Mouse (Mus musculus) gastrocnemius, adult 18-20 months (tissue): ENCODE results near the gene Cyp4a32. TPM values are rescaled to one million over a fixed set of nuclear protein-coding genes. Genes with fewer than 3 reads are reported as not detected.
"Not testable (repeated sequence)": the region's sequence is repeated elsewhere in the genome, so short reads cannot be mapped to it uniquely, and the experiment has no call there.

Experiments used
- DNase-seq: peaks from one replicate; pipeline ENCODE4 v3.0.0; 2021; ENCODE audit warnings: low spot score
- long read RNA-seq, 2 experiments: library from polyadenylated mRNA; stranded (forward); transcript quantifications; one replicate each; pipeline ENCODE4 v2.0.0; 2021
- total RNA-seq, 2 experiments: library from RNA; stranded (reverse); gene quantifications; 2 replicates each; pipeline ENCODE4 v1.2.3; 2021

Cyp4a32 gene
- not detected for total RNA-seq
- long read RNA-seq, experiment 1 = 0 reads
- long read RNA-seq, experiment 2 = 0 reads

- not testable (repeated sequence) for DNase-seq
Observed at GRCm38 (mm10) chr4:115600611-115601010, at the start of gene Cyp4a32. Gene Cyp4a32, plus strand, starts transcription at chr4:115600969.

GRCm38 (mm10) chr4:115552726-115553125, 48.0 kb upstream of the Cyp4a32 start:
- DNase-seq = no peak

- DNase-seq = no peak
Observed at GRCm38 (mm10) chr4:115555513-115555912, 45.3 kb upstream of the Cyp4a32 start.

- no peak for DNase-seq
Observed at GRCm38 (mm10) chr4:115557861-115558561, 42.8 kb upstream of the Cyp4a32 start.

DNA sequence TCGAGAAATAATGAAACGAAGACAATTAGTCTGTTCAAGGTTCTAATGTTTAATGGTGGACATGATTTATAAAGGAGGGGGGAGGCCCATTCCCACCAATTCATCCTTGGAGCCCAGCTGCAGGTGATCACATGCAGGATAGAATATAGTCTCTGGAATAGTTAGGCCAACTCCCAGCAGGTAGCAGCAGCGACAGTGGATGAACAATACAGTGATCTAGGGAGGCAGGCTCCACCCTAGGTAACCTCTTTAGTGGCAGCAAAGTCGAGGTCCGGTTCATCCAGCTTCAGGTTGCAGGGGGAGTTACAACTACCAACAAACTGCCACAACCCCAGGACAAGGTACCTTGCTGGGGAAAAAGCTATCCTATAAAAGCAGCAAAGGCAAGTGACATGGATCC, 39.5 kb upstream of the Cyp4a32 start:
- not testable (repeated sequence) for DNase-seq

- no peak for DNase-seq
Observed at GRCm38 (mm10) chr4:115563401-115563800, 37.4 kb upstream of the Cyp4a32 start, which contains the start of gene Cyp4a31. Gene Cyp4a31, plus strand, starts transcription at chr4:115563649.

DNA sequence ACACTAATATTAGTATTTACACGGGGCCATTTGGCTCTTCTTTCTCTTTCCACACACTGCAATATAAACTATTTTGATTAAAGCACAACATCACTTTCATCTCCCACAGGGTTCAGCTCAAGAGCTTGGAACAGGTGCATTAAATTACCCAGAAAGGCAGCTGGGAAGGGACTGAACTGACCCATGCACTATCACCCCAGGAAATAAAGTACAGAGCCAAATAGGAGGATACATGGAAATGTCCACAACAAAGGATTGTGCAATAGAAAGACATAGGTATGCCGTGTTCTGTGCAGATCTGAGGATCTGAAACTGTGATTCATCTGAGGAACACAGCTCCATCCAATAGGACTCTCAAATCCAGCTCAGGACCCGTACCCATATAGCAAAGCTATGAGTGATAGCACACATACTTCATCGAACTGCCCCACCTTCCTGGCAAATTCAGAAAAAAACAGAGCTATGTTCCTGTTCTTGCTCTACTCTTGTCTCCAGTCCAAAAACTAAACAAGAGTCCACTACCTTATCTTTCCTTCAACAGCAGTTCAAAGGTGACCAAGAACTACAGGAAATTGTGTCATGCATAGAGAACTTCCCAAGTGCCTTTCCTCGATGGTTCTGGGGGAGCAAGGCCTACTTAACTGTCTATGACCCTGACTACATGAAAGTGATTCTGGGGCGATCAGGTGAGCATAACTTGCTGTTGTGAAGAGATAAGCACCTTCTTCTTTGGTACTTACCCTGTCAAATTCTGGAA, 36.1 kb upstream of the Cyp4a32 start:
- DNase-seq = not testable (repeated sequence)

GRCm38 (mm10) chr4:115575255-115575654, 25.5 kb upstream of the Cyp4a32 start:
- DNase-seq = no peak

- no peak for DNase-seq
Observed at GRCm38 (mm10) chr4:115575776-115576175, 25.0 kb upstream of the Cyp4a32 start.

GRCm38 (mm10) chr4:115583036-115583435, 17.7 kb upstream of the Cyp4a32 start:
- DNase-seq = no peak

- no peak for DNase-seq
Observed at GRCm38 (mm10) chr4:115596357-115596756, 4.4 kb upstream of the Cyp4a32 start.

GRCm38 (mm10) chr4:115596824-115597336, 3.9 kb upstream of the Cyp4a32 start:
- no peak for DNase-seq

DNA sequence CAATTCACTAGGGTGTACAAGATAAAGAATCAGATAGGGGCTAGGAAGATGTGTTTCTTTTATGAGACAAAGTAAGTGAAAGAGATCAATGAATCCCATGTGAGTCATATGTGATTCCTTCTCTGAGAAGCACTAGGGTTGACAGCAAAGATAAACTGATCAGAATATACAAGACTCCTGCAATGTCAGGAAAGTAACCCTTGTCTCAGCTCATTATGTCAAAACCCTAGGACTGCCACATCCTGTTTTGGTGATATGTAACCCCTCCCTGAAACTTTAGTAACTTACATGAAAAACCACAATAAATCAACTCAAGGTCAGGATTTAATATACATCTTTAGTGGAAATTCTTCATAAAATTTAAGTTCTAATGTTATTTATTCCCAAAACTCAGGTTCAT, 13.2 kb downstream of the Cyp4a32 start:
- DNase-seq = no peak

DNA sequence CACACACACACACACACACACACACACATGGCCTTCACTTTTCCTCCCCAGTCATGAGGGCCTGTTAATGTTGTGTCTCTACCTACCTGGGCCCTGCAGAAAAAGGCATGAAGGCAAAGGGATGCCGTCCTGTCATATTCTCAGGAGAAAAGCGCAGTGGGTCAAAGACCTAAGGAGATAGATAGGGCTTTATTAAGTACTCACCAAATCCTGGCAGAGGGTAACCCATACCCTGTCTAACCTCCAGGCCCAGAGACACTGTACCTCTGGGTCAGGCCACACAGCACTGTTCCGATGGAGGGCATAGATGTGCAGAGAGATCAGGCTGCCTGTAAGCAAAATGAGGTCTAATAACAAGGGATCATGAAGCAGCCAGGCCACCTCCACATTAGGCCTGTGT, 24.8 kb downstream of the Cyp4a32 start:
- DNase-seq = not testable (repeated sequence)

GRCm38 (mm10) chr4:115642967-115643754, 42.4 kb downstream of the Cyp4a32 start:
- no peak for DNase-seq

- no peak for DNase-seq
Observed at GRCm38 (mm10) chr4:115645371-115645770, 44.6 kb downstream of the Cyp4a32 start.

- DNase-seq = peak; percentile 56
Observed at GRCm38 (mm10) chr4:115647580-115647979, 46.8 kb downstream of the Cyp4a32 start, which contains the start of gene Cyp4b1. Gene Cyp4b1, minus strand, starts transcription at chr4:115647723.

DNA sequence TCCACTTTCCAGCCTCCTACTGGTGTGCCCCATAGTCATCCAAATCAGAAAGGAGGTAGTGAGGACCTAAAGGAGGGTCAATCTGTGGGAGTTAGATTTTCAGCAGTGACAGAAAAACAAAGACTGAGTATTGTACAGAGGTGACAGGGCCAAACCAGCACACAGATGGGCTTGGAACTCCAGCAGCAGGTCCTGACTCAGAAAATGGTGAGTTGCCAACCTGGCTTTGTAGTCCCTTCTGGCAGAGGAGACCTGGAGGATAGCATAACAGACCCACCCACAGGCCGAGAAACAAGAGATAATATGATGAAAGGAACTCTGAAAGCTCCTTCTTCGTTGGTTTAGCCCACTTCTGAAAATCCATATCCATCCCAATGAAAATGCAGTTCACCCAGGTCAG, 48.0 kb downstream of the Cyp4a32 start:
- DNase-seq = peak; percentile 50

GRCm38 (mm10) chr4:115649344-115649743, 48.6 kb downstream of the Cyp4a32 start:
- peak; percentile 52 for DNase-seq

- DNase-seq = no peak
Observed at GRCm38 (mm10) chr4:115650866-115651265, 50.1 kb downstream of the Cyp4a32 start.

GRCm38 (mm10) chr4:115655841-115656534, 55.2 kb downstream of the Cyp4a32 start:
- not testable (repeated sequence) for DNase-seq
